Mouse (Mus musculus) cerebellum, postnatal 36 days (tissue): ENCODE data around the gene Vangl1.
A peak's percentile ranks its signal among the peaks of the same experiment; 100 is the strongest.
"Not testable (repeated sequence)": the region's sequence is repeated elsewhere in the genome, so short reads cannot be mapped to it uniquely, and the experiment has no call there.

Experiments used
- DNase-seq, 2 experiments: peaks; one replicate each; pipeline ENCODE4 v3.0.0; 2021 to 2022; ENCODE audit warnings: mixed read lengths in 2 of 2

The Vangl1 gene

DNA sequence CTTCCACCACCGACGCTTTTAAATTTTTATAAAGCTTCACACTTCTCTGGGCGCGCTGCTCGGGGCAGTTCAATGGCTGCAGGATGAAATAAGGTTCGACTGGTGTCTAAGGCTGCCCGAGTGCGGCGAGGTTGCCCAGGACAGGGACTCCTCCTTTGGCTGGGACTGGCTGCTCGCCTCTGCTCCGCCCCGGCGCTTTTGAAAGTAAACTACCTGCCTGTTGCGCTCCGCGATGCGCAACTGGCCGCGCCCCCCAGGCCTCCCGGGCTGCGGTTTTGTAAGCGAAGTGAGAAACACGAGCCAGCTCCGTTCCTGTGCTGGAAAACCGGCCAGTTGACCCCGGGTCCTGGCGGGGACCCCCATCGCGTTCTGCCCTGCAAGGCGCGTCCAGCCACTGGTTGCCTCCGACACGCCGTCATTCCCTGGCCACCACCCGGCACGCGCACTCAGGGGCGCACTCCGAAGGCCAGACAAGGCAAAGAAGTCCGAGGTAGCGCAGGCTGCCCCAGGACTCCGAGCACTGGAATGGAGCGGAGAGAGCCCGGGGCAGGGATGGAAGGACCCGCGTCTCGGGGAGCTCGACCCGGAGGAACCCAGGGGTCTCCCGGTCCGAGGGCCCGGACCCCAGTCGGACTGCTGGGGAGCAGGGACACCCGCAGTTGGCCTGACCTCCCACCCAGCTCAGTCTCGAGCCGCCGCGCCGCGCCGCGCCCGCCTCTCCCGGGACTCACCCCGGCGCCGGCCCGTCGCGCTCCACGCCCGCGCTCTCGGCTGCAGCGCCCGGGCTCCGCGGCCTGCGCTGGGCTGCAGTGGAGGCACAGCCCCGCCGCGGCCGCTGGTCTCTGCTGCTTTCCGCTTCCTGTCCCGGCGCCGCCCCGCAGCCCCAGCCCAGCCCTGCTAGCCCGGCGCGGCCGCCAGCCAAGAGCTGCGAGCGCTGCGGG lies at the start of gene Vangl1:
Gene Vangl1, minus strand, starts transcription at position 913 of the 941 bp plus-strand sequence.
- DNase-seq: peak; percentile 20 to 48

DNA sequence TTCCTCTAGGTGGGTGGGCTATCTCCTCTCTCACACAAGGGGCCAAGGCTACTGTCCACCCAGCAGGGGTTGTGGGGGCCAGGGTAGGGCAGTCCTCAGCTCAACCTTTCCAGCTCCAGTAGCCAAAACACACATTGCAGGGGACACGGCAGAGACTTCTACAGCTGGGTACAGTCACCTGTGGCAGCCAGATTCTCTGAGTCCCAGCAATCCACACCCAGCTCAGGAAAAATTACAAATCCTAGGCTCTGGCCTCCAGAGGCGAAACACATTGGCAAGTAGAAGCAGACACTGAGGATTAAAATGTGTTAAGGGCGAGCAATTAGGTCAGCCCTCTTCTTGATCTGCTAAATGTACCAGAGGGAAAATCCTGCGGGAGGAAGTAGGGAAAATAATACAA lies 49.1 kb upstream of the Vangl1 start:
- no peak for DNase-seq

DNA sequence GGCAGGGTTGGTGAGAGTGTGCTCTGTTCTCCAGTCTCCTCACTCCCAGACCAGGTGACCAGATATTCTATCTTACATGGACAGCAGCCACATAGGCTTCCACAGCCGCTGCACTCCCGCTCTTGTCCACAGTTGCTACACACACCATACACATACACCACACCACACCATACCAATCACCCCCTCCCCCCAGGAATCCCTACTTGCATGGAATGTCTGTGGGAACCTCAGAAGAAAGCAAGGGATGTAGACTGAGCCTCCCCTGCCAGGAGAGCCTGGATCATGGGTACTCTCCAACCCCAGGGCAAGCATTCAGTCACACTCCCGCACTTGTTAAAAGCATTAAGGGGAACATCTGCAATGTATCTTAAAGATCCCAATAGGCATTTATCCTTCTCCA lies 48.4 kb upstream of the Vangl1 start:
- DNase-seq: no peak

DNA sequence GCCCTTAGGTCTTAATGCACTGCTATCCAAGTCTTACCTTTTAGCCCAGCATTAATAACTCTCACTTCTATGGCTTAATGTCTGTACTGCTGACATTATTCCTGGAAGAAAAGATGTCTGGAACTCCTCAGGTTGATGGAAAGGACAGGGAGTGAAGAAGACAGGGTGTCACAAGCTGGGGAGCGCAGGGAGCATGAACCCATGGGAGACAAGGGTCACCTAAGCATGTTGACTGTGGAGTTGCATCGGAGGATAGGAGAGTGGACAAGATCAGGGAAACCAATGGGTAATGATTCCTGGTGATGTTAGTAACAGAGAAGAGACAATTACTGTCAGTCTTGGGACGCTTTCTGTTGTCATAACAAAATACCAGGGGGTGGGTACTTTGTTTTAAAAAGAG lies 46.4 kb upstream of the Vangl1 start:
- no peak for DNase-seq

DNA sequence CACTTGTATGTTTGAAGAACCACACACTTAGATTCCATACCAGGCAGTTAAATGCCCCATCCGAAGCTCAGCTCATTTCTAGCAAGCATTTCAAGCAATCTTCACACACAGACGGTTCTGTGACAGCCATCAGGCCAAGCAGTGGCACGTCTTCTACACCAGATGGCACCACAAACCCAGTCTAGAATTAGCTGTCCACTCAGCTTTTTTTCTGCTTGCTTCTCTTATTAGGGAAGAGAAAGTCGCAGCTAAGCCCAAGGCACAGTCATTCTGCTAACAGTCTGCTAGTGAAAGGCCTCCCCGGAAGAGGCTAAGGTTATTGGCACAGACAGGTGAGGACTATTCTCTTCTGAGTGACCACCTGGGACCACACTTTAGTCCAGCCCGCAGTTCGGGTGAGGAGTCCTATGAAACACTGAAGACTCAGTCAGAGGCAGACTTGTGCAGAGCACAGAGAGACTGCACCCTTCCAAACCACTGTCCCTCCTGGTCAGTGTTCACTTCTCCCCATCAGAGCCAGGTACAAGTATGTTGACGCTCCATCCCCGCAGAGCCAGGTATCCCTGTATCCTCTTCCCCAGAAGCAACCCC lies 45.0 kb upstream of the Vangl1 start:
- peak; percentile 24 to 38 for DNase-seq

DNA sequence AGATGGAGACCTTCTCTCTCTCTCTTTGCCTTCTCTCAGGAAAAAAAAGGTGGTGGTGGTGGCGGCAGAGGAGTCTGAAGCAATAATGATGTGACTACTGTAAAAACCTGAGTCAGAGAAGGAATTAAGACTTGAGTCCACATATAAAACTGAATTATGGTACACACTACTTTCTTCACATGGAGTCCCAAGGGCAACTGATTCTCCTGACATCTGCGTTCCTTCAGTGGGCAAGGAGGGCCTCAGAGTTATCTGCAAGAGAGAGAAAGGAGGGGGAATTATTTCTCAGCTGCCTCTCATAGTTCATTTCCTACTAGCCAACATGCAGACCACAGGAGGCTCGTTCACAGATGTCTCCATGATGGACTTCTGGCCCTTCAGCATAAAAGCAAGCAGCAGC lies 40.1 kb upstream of the Vangl1 start:
- no peak for DNase-seq

DNA sequence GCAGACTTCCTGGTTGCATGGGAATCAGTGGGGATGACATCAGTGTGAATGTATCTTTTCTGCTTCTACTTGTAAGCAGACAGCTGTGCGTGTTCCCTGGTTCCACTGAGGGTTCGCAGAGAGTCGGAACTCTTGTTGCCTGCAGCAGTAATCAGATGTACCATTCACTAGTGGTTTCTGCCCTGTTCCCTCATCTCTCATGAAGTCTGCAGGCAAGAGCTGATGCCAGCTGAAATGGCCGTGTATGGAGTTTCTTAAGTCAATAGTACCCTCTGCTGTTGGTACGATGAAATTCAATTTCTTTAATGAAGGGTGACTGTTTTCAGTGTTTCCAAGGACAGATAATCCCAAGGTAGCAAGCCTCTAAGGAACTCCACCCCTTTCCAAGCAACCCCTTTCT lies 38.4 kb upstream of the Vangl1 start:
- DNase-seq: no peak

DNA sequence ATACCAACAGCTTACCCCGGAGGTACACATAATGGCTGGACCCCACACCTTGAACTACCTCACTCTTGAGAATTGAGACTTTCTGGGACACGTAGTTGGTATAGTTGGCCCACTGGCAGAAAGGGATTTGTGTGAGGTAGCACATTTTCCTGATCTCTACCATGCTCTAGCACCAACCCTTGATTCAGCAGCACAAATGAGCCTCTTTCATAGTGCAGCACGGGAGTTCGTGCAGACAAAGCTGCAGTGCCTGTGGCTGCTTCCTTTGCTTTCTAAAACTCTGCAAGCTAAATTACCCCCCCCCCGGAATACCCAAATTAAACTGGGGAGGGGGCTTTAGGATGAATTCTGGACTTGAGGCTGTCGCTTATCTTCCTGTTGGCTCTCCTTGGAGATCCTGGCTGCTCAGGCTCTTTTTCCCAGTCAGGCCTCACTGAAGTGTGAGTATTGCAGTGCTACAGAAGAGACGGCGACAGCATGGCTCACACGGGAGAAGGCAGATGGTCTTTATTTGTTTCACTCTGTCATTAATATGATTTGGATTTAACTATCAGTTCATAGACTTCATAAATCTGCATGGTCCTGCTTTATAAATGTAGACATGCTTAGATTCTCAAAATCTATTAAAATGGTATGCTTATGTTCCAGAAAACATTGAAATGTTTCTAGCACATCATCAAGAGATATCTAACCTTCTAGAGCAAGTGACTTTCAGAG lies 27.1 kb upstream of the Vangl1 start:
- DNase-seq: no peak

DNA sequence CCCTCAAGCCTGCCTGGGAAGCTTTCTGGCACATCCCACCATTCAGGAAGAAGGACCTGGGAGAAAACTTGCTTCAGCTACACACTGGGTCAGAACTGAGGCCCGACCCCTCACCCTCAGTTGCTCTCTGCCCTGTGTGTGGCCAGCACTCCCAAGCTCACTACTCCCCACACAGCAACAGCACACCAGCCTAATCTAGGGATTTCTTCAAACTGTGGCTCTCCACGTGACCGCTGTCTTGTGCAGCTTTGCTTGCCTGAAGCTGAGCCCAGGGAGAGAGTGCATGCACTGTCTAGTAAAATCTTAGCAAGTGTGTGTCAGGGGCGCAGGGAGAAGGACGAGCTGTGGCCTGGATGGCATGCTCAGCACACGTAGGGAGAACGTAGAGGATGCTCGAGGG lies 18.3 kb upstream of the Vangl1 start:
- no peak for DNase-seq

DNA sequence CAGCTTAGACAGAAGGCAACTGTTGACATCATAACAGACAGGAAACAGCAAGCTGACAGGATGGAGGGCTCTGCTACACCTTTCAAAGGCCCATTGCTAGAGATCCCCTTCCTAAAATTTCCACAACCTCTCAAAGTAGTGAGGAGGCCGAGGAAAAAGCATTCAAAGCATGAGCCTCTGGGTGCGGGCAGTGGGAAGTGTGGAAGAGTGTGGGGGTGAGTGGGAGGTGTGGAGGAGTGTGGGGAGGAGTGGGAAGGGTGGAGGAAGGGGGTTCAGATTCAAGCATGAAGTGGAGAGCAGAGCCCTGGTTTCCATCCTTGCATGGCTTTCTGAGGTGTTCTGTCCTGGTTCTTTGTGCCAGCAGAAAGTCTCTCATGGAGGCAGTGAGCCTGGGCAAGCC lies 13.8 kb upstream of the Vangl1 start:
- no peak for DNase-seq

DNA sequence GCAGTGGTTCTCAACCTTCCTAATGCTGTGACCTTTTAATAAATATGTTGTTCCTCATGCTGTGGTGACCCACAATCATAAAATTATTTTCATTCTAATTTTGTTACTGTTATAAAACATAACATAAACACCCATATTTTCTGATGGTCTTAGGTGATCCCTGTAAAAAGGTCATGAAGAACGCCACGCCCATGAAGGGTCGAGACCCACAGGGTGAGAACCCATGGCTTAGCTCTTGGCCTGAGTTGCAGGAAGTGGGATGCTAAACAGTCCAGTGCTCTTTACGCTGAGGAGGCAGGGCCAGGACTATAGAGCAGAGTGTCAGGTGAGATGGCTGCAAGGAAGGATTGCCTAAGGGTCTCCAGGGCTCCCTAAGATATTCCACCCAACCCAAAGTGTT lies 10.2 kb upstream of the Vangl1 start:
- no peak for DNase-seq

DNA sequence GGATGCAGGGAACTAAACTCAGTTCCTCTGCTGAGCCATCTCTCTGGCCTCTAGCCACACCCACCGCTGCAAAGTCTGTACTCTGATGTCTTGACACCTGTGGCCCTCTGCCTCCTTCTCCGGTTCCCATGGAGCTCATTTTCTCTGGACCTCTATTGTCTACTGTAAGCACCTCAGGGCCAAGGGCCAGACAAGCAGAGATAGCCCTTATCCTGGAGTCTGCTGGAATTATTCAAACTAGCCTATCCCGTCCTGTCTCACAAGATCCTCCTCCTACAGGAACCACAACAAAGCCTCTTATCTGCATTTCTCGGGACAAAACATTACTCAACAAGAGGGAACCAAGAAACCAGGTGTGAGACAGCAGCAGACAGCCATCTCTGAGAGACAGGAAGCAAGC lies 9.8 kb upstream of the Vangl1 start:
- no peak for DNase-seq

DNA sequence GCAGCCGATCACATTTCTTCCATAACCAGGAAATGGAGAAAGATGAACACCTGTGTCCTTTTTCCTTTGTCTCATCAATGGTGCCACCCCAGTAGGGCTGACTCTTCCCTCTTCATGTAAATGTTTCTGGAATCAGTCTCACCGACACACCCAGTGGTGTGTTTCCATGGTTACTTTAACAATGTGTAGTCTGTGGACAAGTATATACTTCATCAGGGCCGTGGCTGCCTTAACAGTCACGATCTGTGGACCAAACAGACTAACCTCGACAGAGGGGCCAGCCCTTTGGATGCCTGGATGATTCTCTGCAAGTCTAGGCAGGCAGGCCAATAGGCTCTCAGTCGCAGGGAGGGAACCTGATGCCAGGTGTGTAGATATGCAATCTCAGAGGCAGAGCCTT lies 8.4 kb upstream of the Vangl1 start:
- DNase-seq: no peak

DNA sequence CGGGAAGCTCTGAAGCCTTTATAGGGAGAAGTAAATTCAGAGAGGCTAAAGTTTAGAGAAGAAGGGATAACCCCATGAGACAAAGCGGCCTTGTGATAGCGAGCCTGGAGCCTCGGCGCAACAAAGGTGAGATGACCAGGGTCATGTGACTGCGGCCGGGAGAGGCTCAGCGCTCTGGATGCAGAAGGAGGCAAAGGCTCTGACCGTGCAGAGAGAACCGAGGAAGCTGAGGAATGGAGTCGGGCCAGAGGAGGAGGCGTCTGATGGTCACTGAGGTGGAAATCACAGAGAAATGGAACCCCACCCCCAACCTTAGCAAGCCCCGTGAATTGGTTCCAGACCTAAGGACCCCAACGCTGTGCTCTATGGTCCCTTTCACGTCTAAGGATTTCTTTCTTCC lies 7.8 kb upstream of the Vangl1 start:
- no peak for DNase-seq

DNA sequence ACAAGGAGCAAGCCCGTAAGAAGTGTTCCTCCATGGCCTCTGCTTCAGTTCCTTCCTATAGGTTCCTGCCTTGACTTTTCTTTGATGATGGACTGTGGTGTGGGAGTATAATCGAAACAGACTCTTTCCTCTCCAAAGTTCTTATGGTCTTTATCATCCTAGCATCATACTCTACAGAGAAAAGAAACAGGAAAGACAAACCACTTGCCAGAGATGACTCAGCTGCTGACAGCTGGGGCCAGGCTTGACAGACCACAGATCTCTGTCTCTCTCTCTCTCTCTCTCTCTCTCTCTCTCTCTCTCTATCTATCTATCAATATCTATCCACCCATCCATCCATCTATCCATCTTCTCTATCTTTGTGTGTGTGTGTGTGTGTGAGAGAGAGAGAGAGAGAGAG lies 6.8 kb upstream of the Vangl1 start:
- DNase-seq: no peak

DNA sequence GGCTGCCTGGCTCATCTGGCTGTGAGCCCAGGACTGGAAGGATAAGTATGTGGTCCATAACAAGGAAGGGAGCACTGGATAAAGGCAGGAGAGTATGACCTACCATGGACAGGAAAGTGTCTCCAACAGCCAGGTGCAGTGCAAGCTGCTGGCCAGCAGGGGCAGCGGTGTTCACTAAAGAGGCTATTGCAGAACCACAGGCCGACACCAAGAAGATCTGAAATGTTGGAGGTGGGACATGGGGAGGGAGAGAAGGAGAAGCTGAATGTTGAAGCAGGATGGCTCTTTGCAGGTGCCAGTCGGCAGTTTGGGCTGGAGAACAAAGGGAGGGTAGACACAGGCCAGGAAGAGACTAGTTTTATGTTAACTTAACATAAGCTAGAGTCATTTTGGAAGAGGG lies 6.3 kb upstream of the Vangl1 start:
- no peak for DNase-seq

DNA sequence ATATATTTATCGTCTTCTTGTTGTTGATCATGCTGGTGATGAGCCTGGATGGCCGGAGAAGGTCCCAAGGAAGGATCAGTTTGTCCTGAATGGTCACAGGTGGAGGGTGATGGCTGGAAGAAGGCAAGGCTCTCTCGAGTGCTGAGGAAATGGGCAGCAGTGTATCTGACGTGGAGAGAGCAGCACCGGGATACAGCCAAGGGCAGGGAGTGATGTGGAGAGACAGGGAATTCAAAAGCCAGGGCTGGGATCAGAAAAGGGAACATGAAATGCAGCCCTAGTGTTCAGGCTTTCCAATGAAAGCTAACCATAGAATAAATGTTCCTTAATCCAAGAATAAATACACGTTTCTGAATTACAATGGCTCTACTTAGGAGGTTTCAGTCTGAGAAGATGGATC lies 4.4 kb upstream of the Vangl1 start:
- DNase-seq: no peak

DNA sequence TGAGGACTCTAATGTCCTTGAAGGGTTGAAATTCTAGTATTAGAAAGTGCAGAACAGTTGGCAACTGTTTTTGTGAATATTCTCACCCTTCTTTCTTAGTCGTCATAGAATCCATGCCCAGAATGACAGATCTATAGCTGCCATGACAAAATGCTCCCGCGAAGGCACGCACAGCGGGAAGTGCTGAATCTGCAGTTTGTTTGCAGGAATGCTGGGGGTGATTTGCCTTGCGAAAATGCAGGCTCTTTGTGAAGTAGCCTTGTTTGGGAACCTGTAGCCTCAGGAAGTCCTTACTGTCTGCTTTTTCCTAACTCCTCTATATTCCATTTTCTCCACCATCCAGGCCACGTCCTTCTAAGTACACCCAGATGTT lies 951 bp upstream of the Vangl1 start:
- DNase-seq: no peak

DNA sequence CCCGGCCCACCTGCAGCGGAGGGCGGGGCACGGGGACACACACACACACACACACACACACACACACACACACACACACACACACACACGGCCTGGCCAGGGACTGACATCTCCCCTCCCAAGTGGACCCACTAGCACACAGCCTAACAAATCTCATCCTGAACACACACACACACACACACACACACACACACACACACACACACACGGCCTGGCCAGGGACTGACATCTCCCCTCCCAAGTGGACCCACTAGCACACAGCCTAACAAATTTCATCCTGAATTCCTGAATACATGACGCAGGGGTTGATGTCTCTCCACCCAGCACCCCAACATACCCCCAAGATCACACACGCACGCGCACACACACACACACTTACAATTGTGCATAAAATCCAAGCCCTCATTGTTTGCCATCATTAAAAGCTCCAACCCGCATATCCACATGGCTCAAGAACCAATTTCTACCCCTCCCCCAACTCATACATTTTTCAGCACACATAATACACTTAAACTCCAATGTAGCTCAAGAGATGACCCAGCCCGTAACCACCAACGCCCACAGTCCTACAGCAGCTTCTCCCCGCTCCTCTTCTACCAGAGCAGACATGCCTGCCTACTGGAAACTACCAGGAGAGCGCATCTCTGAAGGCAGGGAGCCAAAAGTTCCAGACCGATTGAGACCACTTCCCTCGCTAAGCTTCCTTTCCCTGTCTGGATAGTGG lies 403 bp upstream of the Vangl1 start:
- DNase-seq: not testable (repeated sequence)

DNA sequence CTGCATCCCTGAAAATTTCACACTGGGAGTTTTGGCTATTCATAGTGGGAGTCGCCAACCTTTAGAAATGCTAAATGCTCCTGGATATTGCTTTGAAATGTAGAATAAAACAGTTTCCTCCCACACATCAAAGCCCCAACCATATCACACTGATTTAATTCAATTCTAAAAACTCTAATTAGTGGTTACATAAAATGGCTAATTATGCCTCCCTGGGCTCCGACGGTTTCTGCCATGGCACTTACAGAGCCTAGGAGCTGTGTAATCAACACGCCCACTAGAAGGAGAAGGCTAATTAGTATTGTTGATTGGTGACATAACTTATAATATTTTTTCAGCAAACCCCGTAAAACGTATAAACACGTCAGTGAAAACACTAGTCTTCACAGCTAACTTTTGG lies 1.4 kb downstream of the Vangl1 start:
- no peak for DNase-seq

DNA sequence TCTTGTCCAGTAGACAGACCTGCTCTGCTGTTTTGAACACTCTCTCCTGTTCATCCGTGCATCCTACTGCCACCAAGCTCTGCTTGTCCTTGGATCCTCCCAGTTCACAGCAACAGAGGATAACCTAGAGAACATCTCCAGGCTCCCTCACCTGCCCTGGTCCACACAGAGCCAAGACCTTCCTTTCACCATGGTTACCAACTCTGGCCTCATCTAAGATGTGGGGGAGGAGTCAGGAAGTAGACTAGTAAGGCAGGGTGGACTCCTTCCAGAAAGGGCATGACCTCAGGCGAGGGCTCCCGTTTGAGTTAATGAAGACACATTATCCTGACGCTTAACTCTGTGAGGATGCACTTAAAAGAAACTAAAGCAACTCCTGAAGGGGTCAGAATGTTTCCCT lies 4.5 kb downstream of the Vangl1 start:
- DNase-seq: no peak

DNA sequence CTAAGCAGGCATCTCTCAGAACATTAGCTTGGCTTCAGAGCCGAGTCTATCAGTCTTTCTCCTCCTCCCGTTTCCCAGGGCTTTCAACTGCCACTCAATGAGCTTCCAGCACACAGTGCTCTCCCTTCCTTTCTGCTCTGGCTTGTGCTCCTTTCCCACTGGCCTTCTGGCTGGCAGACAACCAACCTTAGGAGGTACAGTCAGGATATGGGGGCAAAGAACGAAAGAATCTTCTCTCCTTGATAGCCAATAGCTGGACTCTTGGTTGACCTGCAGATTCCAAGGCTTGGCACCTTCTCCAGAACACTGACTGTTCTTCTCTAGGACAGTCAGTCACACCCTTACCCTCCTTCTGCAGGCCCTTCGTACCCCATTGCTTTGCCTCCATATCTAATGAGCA lies 5.3 kb downstream of the Vangl1 start:
- no peak for DNase-seq

DNA sequence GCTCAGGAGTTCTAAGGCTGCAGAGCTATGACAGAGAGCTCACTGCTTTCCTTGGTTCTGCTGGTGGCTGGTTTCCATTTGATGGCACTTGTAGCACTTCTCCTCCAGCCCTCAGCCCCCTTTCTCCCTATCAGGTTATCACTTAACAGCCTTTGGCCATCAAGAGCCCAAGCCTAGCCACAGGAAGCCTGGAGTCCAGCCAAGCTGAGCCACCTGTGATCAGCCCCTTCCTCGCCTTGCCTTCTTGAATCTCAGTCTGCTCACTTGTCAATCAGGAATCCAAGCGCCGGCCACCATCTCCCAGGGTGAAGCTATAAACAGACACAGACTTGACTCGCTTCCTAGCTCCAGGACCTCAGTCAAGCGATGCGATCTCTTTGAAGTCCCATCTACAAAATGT lies 6.0 kb downstream of the Vangl1 start:
- no peak for DNase-seq
